Mouse (Mus musculus) spleen, adult 2 months (tissue): ENCODE data around the gene Cct3. TPM values are rescaled to one million over a fixed set of nuclear protein-coding genes. Genes with fewer than 3 reads are reported as not detected.

Experiments used
- polyA plus RNA-seq: library from polyadenylated mRNA; depleted of rRNA; stranded (reverse); fragments of >200 nt; gene quantifications from 2 replicates; pipeline ENCODE4 v1.2.3, GENCODE M21; 2012; rRNA removed

The Cct3 gene
- polyA plus RNA-seq, 1 experiment: 77.4 TPM

Other genes starting within 250 kb of the Cct3 start
- 30.0 and 32.1 TPM in 2 replicates for gene Naxe, start 238.6 kb upstream of the Cct3 start, polyA plus RNA-seq
- not detected in 2 replicates for gene Ttc24, start 218.8 kb upstream of the Cct3 start, polyA plus RNA-seq
- gene Iqgap3, start 215.1 kb upstream of the Cct3 start, polyA plus RNA-seq: 4.3 and 5.0 TPM in 2 replicates
- gene Mef2d, start 154.7 kb upstream of the Cct3 start, polyA plus RNA-seq: 119 and 142 TPM in 2 replicates
- 0.21 and 0.29 TPM in 2 replicates for gene Rhbg, start 42.4 kb upstream of the Cct3 start, polyA plus RNA-seq
- not detected in 2 replicates for gene Gm38392, start 9.9 kb upstream of the Cct3 start, polyA plus RNA-seq
- 1.7 and 2.1 TPM in 2 replicates for gene Tsacc, start 117 bp upstream of the Cct3 start, polyA plus RNA-seq
- gene Glmp, start 27.9 kb downstream of the Cct3 start, polyA plus RNA-seq: 116 and 118 TPM in 2 replicates
- gene Tmem79, start 39.0 kb downstream of the Cct3 start, polyA plus RNA-seq: 1.1 and 1.6 TPM in 2 replicates
- 64.6 and 70.3 TPM in 2 replicates for gene Smg5, start 39.1 kb downstream of the Cct3 start, polyA plus RNA-seq
- 4.3 and 4.4 TPM in 2 replicates for gene Paqr6, start 67.5 kb downstream of the Cct3 start, polyA plus RNA-seq
- 0.21 and 0.27 TPM in 2 replicates for gene Bglap3, start 75.6 kb downstream of the Cct3 start, polyA plus RNA-seq
- not detected in 2 replicates for gene Bglap2, start 81.6 kb downstream of the Cct3 start, polyA plus RNA-seq
- gene Bglap, start 87.3 kb downstream of the Cct3 start, polyA plus RNA-seq: 0.41 and 0.43 TPM in 2 replicates
- 67.6 and 105 TPM in 2 replicates for gene Pmf1, start 113.2 kb downstream of the Cct3 start, polyA plus RNA-seq
- 13.9 and 17.1 TPM in 2 replicates for gene Slc25a44, start 128.0 kb downstream of the Cct3 start, polyA plus RNA-seq
- gene Sema4a, start 164.1 kb downstream of the Cct3 start, polyA plus RNA-seq: 54.3 and 67.0 TPM in 2 replicates
- 51.3 and 72.3 TPM in 2 replicates for gene Lmna, start 212.8 kb downstream of the Cct3 start, polyA plus RNA-seq
- 1.00 and 1.0 TPM in 2 replicates for gene Mex3a, start 235.3 kb downstream of the Cct3 start, polyA plus RNA-seq